Mouse (Mus musculus) spleen, adult 2 months (tissue): ENCODE measurements around the gene Gcnt3.

ENCODE experiments used
- CTCF ChIP-seq: fragments of 200-500 bp; IDR thresholded peaks from 2 replicates; pipeline ENCODE4 v1.5.1; 2011; ENCODE audit warnings: mild to moderate bottlenecking, inconsistent platforms; ENCODE audit not compliant: insufficient read depth, insufficient read length, insufficient replicate concordance; ENCODE audit errors: extremely low read depth
- POLR2A ChIP-seq: fragments of 200-500 bp; IDR thresholded peaks from 2 replicates; pipeline ENCODE4 v1.6.1; 2011; ENCODE audit warnings: low read depth, low read length, inconsistent platforms

DNA sequence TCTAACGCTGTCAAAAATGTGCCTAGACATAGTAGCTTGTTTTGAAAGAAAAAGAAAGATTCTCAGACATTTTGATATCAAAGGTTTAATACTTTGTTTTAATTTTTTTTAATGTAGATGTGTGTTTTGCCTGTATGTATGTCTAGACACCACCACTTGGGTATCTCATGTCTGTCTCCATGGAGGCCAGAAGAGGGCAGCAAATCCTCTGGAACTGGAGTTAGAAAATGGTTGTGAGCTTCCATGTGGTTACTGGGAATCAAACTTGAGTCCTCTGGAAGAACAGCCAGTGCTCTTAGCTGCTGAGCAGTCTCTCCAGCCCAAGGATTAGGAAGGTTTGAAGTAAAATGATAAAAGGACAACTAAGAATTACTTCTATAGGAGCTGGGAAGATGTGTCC, 38.6 kb downstream of the Gcnt3 start:
- no peak for TF ChIP-seq CTCF
- no peak for TF ChIP-seq POLR2A
